Mouse (Mus musculus) gastrocnemius, adult 8-10 months (tissue): ENCODE results near the gene Mroh3. TPM values are rescaled to one million over a fixed set of nuclear protein-coding genes. Genes with fewer than 3 reads are reported as not detected.
A peak's percentile ranks its signal among the peaks of the same experiment; 100 is the strongest.

ENCODE experiments used
- DNase-seq, 2 experiments: peaks; one replicate each; pipeline ENCODE4 v3.0.0; 2022; ENCODE audit warnings: low spot score in 2 of 2
- total RNA-seq, 4 experiments: library from RNA; stranded (reverse); gene quantifications; 2 replicates each; pipeline ENCODE4 v1.2.4; 2022

Gene Mroh3
- total RNA-seq, 4 experiments from 2014 or later: not detected

DNA sequence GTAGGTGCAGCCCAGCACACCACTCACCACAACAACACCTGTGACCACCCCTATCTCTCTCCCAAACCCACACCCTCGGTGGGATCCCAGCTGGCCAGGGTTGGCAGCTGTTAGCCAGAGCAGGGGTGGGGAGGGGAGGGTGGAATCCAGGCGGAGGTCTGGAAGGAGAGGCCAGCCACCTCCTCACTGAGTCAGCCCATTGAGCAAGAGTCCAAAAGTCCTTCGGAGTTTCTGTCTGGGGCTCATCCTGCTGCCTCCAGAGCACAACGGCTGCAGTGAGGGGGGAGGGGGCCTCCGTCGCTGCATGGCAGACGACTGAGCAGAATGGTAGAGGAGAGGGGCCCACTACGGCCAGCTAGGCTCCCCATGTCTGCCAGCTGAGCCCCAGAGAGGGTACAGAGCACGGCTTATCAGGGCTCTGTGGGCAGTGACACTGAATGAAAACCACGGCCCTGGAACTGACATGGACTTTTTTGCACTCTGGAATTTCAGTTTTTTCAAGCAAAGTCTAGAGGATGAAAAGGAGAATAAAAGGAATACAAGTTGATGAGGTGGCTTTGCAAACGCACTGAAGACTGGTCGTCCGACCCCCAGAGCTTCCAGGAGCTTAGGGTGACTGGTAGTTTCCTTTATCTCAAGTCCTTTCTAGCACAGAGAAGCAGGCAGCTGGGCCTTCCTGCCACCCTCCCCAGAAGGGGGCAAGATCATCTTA is 15.9 kb upstream of the Mroh3 start:
- DNase-seq: no peak

DNA sequence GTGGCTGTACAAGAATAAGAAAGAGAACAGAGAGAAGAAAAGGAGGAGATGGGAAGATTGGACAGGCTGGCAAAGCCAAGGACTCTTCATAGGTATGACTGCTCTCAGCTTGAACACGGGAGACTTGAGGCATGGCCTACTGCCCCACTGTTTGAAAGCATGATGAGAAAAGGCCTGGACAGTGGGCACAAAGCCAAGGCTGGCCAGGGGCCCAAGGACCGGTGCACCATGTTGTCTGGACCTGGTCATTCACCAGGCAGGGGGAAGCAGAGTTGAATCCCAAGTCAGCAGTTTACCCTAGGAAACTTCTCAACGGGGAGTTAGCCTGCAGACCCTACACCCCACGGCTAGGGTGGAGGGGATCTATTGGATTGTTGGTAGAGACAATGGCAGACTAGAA is 15.2 kb upstream of the Mroh3 start:
- DNase-seq: no peak

DNA sequence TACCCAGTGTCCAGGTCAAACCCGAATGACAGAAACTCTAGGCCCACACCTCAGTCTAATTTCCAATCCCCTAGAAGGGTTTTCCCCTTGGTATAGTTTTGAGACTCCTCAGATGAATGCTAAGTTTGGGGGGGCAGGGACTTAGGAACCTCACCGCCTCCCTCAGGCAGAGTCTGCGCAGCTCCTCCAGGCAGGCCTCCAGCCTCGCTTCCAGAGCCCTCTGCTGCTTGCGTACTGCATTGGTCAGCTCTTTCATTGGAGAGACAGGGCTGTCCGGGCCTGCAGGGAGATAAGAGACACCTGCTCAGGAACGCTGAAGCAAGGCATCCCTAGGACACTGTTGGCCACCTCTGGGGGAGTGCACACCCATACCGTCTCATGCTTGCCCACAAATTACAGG is 14.0 kb upstream of the Mroh3 start:
- no peak for DNase-seq

DNA sequence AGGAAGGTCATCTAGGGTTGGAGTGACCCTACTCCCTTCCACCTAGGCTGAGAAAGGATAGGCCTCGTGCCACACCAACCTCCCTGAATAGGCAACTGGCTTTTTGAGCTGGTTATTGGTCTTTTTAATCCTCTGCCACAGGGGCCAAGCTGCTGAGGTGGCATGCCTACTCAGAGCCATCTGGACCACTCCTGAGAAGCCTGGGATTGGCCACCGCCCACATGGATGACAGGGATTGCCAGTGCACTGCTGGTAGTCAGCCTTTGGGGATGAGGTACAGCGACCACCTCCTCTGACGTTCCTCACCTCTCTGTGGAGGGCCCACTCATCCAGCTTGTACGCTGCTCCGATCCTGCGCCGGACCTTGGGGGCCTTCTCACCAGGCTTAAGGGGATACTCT is 13.2 kb upstream of the Mroh3 start:
- DNase-seq: no peak

DNA sequence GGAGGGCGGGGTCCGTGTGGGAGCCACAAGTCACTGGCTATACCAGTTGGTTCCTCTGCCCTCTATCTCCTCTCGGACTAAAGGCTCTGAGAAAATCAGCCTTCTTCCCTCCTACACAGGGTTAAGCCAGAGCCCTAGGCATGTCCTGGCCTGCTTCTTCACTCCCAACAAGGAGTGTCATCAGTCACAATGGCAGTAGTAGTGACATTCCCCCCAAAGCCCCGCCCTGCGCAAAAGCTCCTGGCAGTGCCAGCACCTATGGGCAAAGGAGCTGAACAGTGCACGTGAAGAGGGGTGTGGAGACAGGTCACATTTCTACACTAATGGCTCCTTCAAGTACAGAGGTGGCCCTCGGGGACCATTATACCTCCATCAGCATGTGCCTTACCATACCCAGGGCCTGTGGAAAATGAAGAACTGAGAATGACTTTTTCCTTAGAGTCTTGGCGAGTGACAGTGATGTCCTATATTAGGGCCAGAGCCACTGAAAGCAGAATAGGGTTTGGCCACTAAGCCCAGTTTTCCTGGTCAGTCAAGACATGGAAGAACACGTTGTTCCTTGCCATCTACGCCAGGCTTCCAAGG is 11.2 kb upstream of the Mroh3 start:
- no peak for DNase-seq

DNA sequence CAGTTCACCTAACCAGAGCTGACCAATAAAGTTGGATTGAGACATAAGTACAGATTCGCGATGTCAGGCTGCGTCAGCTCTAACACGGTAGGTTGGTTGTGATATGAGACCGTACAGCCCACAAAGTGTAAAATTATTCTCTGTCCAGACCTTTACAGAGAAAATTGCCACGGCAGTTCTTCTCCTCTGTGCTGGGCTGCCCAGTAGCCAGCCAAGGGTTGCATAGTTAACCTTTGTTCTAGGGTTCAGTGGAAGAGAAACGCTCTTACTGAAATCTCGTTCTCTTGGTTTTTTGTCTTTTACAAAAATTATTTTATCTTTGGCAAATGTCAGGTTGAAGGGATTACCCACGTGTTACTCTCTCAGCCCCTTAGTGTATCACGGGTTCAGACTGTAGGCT is 9.8 kb upstream of the Mroh3 start:
- no peak for DNase-seq

DNA sequence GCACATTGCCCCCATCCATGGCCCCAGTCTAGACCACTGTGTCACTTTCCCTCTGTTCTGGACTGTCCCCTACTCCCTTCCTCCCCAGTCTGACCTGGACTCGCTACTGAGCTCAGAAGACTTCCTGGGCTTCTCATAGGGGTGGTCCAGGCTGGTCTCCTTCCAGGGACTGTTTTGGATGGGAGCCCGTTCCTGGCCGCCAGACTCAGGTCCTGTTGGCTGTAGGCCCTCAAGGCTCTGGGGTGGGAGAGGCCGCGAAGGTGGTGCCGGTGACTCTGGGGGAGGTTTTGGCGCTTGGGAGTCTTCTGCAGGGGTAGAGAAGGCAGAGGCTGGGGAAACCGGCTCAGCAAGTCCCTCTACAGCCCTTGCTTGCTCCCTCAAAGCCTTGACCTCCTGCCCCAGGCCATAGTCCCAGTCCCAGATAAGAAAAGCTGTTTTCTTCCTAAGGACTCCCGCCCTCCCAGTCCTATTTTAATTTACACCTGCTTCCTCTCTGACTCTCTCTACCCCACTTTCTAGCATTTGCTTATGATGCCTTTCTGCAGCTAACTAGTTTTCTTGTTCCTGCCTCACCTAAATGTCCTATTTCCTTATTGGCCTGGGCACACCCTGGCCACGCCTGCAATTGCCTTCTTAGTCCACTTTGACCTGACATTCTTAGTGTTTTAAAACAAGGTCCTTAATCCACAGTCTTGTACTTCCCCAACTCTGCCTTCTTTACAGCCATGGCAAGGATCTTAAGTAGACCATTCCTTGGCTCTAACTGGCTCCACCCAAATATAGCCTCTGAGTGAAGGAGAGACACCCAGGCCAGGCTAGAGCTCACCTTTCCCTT is 7.6 kb upstream of the Mroh3 start:
- no peak for DNase-seq

DNA sequence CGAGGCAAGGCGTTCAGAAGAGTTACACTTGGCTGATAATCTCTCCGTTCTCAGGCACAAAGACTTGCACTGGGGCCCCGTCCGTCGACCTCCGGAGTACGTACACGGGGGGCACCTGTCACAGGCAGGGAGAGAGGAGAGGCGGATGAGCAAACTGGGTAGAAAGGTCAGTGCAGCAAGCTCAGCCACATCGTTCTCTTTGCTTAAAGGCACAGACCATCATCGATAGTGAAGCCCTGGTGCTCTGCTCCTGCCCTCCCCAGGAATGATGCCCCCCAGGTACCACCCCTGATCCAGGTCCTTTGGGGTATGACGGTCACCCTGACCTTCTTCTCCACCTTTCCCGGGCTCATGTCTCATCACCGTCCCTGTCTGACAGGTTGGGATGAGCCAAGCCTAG is 1.7 kb upstream of the Mroh3 start:
- no peak for DNase-seq

DNA sequence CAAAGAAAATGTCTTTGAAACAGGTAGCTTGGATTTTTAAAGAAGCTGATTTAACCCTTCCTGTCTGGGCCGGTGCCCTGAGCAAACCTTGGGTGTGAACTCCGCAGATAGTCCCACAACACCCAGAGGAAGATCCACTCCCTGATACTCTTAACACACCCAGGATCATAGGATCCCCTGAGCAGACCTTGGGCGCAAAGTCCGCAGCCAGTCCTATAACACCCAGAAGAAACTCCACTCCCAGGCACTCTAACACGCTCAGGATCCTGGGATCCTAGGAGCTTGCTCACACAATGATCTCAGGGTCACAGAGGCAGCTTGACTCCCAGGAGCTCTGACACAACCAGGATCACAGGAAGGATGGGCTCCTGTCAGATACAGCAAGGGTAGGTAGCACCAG is 22.6 kb downstream of the Mroh3 start:
- no peak for DNase-seq

DNA sequence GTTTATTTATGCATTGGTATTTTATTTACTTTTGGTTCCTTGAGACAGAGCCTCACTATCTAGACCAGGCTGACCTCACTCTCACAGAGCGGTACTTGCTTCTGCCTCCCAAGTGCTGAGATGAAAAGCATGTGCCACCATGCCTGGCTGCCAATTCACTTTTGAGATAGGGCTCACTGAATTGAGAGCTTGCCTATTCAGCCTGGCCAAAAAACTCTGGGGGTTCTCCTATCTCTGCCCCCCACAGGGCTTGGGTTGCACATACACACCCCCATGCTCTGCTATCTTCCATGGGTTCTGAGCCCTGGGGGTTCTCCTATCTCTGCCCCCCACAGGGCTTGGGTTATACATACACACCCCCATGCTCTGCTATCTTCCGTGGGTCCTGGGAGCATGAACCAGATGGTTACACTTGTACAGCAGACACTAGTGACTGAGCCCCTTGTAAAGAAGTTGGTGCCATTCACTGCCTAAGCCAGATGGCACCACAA is 33.1 kb downstream of the Mroh3 start:
- DNase-seq: no peak

DNA sequence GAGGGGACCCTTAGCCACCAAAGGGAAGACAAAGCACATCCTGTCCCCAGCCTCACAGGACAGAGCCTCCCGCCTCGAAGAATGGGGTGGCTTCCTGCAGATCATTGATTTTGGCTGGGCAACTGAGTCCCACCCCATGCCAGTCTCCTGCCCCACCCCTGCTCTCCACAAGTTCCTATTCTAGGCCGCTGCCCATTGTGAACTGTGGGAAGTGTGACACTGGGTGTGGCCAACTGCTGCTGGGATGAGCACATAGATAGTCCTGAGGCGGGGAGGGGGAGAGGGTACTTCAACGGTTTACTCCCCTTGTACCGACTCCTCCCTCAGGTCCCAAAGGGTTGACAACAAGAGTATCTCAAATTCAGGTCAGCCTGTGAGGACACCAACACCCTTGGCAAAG is 33.9 kb downstream of the Mroh3 start:
- DNase-seq: no peak

DNA sequence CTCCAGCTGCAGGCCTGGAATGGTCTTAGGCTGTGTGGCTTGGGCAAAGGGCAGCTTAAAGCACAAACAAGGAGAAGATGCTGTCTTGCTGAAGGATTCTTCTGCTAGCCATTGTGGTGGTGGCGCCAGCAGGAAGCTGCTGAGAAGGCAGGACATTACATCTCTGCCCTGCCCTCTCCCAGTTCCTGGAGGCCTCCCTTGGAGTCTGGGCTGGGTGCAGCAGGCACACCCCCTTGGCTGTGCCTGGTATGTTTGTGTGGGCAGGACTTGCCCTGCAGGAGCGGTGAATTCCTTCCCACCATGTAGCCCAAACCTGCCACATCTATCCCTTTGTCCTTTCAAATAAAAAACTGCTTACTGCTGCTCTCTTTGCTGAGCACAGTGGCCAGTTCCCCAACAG is 35.5 kb downstream of the Mroh3 start:
- DNase-seq: no peak

DNA sequence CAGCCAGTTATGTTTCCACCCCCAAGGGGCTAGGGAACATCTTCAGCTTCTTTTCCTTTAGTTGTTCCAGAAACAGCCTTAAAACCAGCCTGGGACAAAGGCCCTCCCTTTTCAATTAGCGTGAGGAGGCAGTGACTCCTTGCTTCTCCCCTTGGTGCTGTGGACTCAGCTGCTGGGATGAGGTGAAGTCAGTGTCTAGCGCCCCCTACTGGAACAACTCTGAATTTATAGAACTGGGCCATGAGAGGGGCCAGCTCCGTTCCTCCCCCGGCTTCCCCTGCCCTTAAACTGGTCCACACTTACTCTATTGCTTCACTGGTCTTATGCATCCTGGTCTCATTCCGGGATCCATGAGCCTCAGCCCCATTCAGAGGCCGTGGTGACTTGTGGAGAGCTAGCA is 37.4 kb downstream of the Mroh3 start:
- DNase-seq: peak in 1 of 2 experiments; percentile 24

DNA sequence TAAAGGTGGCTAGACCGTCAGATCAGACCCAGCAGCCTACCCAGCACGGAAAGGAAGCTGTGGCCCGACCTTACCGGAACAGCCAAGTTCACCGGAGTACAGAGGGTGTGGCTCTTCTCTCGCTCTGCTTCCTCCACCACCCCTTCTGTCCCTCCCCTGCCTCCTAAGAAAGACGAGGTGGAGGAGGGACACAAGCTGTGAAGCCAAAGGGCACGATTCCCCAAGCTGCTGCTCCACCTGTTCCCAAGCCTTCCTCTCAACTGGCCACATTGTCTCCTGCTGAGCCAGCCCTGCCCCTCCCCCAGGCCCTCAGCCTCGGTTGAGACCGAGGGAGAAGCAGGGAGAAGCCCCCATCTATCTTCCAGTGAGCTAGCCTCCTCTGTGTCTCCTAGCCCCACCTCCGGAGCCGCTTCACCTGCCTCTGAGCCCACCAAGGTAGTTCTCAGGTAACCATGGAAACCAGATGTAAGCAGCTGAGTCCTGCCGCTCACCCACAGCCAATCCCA is 38.5 kb downstream of the Mroh3 start:
- no peak for DNase-seq

DNA sequence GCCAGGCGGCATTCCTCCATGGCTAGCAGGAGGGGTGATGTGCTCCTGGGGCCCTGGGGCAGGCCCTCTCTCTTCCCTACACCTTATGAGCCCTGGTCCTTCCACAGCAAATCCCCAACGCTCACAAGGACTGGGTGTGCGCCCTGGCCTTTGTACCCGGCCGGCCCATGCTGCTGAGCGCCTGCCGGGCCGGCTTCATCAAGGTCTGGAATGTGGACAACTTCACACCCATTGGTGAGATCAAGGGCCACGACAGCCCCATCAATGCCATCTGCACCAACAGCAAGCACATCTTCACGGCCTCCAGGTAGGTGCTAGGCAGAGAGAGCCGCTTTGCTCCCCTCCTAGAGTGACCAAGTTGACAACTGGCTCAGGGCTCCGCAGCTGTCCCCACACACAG is 39.9 kb downstream of the Mroh3 start:
- DNase-seq: no peak

DNA sequence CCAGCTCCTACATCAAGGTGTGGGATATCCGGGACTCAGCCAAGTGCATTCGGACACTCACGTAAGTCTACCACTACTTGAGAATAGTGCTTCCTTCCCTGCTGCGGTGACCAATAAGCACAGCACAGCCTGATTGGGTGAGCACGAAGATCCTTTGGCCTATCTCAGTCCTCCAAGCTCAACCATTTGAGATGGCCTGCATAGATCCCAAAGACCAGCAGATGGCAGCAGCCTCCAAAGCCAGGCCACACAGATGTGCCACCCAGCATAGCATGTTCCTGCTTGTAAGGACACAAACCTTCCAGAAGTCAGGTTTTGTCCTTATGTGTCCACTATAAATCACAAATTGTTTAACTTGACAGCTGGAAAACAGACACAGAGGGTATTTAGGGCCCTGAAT is 42.5 kb downstream of the Mroh3 start:
- DNase-seq: peak; percentile 26 to 46

DNA sequence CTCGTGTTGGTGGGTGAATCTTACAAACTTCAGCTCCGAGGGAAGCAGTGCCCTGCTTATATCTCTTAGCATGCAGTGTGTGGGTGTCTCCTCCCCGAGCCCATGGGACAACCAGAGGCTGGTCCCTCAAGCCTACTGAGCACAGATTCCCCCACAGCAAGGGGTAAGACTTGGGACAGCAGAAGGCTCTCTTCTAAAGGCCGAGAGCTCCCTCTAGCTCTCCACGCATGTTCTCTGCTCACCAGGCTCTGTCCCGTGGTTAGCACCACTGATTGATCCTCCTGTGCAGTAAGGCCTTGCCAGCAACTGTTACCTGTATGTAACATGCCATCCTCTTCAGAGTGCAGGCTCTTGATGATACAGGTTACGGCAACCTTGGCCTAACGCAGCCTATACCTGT is 45.0 kb downstream of the Mroh3 start:
- DNase-seq: no peak

DNA sequence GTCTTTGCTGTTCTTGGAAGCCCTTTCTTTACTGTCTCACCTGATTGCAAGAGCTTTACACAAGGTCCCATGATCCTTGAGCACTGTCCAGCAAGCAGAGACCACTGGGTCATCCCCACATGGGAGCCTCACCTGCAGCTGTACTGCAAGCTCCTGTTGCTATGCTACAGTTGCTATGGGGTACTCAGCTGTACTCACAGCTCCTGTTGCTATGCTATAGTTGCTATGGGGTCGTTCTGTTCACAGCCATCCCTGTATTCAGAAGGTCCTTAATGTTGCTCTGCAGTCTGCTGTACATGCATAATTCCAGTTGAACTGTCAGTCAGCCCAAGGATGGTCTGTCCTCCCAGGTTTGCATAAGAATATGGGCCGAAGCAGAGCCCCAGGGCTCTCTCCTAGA is 47.2 kb downstream of the Mroh3 start:
- no peak for DNase-seq

DNA sequence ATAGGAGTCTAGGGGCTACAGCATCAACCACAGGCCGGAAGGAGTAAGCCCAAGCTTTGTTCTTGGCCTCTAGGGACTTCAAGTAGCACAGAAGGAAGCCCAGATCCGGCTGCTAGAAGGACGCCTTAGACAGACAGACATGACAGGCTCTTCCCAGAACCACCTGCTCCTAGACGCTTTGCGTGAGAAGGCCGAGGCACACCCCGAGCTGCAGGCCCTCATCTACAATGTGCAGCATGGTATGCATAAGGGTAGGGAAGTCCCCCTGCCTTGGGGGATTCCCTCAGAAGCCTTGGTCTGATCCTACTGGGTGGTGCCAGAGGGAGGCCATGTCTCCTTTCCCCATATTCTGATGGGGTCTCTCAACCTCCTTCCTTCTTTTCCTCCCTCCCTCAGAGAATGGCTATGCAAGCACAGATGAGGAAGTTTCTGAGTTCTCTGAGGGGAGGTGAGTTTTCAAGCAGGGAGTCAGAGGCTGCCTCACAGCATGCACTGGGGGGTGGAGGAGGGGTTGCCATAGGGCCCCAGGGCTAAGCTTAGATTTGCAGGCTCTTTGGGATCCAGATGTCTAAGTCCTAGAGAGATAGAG is 51.2 kb downstream of the Mroh3 start:
- no peak for DNase-seq

DNA sequence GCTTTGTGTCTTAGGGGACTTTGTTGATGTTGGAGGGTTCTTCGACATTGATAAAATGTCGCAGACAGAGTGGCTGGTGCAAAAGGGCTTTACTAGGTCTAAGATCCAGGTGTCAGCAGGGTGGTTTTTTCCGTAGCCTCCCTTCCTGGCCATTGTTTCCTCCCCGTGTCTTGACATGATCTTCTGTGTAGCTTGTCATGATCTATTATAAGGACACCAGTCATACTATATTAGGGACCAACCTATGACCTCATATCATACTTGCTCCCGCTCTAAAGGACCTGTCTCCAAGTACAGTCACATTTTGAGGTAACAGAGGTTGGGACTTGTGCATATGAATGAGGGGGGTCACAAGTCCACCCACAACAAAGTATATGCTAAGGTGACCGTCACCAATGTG is 51.7 kb downstream of the Mroh3 start:
- DNase-seq: no peak

DNA sequence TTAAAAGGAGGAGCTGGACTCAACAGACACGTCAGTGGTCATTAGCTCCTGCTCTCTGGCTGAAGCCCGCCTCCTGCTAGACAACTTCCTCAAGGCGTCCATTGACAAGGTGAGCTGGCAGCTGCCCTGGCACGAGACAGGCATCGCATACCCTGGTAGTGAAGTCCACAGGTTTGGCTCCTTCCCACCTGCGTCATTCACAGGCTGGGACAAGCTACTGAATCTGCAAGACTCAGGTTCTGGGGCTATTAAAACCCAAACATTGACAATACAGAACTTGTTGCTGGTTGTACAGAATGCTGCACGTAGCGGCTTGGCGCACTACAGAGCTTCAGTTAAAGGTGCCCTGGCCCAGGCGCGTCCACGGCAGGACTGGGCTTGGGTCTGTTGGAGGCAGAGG is 52.3 kb downstream of the Mroh3 start:
- DNase-seq: no peak

DNA sequence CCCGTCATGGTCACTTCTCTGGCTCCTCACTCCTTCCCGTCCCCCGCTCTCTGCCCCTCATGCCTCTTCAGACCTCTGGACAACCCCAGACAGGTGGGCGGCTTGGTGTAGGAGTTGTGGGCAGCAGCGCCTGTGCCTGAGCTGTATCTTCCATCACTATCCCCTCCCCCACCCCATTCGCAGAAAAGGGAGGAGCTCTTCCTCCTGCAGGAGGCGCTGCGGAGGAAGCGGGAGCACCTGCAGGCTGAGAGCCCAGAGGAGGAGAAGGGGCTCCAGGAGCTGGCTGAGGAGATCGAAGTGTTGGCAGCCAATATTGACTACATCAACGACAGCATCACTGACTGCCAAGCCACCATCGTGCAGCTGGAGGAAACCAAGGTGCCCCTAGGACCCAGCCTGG is 52.8 kb downstream of the Mroh3 start:
- DNase-seq: no peak
